Mouse (Mus musculus) NIH3T3 (cell line): Measurements from ENCODE around the gene Plin3.
"Not testable (repeated sequence)": the region's sequence is repeated elsewhere in the genome, so short reads cannot be mapped to it uniquely, and the experiment has no call there.

Experiments used
- DNase-seq: peaks from one replicate; pipeline ENCODE4 v3.0.0-alpha.2; 2012; ENCODE audit warnings: low read depth

The Plin3 gene

GRCm38 (mm10) chr17:56275842-56276480 is 16.7 kb downstream of the Plin3 start:
- peak; percentile 48 for DNase-seq

DNA sequence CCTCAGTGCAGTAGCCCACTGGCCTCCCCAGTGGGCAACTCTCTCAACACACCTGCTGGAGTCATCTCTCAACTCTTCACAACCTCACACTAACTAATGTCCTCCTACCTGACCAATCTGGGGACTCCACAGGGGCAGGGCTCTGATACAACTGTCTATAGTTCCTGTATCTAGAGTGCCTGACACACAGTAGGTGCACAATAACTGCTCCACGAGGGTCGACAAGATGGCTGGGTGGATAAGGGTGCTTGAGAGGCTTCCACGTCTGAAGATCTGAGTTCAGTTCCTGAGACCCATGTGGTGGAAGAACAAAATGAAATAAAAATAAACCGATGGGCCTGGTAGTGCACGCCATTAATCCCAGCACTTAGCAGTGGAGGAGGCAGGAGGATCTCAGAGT is 18.7 kb downstream of the Plin3 start:
- DNase-seq: no peak

DNA sequence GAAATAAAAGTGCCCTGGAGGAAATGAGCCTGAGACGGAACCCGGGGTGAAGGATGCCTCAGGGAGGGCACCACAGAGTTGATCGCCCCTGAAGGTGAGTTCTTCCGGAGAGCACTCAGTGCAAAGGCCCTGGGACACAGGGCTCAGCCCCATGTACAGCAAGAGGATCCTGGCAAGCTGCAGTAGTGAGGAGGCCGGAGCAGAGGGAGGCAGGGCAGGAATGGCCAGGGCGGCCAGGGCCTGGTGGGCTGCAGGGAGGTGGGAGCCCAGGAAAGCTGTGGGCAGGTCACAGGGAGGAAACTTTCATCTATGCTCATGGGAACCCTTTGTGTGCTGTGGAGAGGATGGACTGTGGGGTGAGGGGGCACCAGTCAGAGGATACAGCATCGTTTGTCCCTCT is 19.2 kb downstream of the Plin3 start:
- no peak for DNase-seq

GRCm38 (mm10) chr17:56272644-56273043 is 20.0 kb downstream of the Plin3 start:
- DNase-seq: no peak

DNA sequence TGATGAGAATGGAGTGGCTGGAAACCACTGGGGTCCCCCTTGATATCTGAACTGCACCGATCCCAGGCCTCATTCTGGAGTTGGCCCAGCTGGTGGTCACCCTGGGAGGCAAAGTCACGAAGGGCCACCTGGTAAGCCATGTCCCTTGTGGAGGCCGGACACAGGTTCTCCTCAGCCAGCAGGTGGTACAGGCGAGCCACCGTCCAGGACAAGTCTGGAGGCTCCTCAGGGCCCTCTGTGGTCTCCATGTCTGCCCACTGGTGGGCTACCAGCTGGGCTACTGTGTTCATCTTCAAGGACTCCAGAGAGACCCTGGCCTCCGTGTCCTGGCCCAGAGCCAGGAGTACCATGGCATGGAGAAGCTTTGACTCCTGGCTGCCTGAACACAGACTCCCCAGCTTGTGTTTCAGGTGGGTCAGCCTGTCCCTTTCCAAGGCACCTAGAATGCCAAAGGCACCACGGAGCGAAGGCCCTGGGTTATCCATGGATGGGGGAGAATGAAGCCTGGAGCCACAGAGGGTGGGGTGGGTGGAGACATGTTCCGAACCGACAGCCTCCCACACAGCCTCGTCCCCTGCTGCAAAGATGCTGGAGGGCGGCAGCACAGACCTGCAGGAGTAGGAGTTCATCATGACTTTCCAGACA is 20.9 kb downstream of the Plin3 start:
- DNase-seq: no peak

DNA sequence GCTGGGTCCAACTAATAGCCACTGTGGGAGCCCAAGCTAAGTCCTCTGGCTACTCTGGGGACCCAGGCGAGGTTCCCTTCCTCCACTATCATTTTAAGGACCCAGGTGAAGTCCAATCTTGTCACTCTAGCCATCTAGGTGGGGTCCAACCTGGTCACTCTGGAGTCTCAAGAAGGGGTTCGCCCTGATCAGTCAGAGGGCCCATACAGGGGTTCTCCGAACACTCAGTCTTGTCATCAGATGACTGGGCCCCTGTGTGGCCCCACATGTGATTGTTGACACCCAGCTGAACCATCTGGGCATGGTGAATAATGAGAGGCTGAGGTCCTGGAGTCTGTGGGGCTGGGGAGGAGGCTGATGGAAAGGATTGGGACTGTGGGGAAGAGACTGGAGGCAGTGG is 22.9 kb downstream of the Plin3 start:
- no peak for DNase-seq

DNA sequence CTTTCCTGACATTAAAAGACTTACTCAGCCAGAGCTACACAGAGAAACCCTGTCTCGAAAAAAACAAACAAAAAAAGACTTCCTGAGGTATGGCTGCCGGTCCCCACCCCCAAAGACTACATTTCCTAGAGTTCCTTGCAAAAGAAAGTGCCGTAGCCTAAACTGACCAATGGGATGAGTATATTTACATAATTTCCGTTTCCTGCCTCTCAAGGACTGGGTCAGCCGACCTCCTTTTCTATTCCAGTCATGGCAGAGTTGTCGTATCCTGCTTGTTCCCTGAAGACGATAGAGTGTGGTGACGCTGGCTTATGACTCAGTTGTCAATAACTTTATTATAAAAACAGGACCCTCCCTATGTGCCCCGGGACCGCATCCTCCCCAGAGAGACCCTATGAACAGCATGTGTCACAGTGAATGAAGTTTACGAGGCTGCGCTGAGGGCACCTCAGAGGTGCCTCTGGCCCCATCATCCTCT is 23.5 kb downstream of the Plin3 start:
- peak; percentile 71 for DNase-seq

GRCm38 (mm10) chr17:56266271-56266670 is 26.4 kb downstream of the Plin3 start:
- DNase-seq: peak; percentile 83

GRCm38 (mm10) chr17:56265869-56266268 is 26.8 kb downstream of the Plin3 start:
- DNase-seq: peak; percentile 85

DNA sequence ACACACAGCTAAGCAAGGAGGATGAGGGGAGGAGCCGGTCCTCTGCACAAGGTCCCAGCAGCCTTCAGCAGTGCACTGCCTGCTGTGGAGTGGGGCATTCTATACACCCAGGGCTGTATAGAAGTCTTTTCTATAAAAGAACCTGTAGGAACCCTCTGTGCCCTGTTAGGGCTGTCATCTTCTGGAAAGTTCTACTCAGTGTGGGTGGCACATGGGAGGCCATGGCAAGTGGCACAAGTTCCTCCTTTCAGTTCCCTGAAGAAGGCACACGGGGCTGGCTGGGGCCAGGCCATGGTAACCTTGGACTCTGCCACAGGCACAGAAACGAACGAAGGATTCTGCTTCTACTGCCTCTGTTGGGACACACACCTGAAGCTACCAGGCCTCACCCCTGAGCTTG is 27.7 kb downstream of the Plin3 start:
- no peak for DNase-seq

DNA sequence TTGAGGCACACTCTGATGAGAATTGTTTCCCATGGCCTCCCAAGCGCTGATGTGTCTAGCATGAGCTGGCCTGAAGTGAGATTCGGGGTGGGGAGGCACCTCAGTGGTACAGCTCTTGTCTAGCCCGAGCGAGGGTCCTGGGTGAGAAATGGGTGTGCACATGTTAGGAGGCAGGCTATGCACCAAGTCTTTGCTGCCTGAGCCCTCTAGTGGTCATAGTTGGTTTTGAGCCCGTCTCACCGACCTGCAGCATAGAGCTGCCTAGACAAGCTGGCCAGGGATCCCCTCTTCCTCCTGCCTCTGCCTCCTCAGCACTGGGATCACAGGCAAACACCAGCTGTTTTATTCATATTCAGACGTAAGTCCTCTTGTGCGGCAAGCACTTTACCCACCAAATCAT is 28.7 kb downstream of the Plin3 start:
- peak; percentile 86 for DNase-seq

DNA sequence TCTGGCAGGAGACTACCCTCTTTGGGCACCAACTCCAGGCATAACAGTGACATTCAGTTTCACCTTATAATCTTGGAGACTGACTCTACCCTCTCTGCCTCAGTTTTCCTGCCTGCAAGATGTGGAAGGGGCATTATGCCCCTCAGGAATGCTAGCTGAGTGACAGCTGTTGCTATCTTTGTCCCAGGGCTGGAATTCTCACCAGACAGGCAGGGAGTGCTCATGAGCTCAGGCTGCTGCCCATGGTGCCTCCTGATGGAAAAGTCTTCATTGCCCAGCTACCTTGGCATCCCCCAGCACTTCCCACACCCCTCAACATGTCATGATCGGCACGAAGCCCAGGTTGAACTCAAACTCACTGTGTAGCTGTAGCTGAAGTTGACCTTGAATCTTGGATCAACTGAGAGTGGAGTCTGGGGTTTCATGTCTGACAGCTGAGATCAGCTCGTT is 30.0 kb downstream of the Plin3 start:
- no peak for DNase-seq

DNA sequence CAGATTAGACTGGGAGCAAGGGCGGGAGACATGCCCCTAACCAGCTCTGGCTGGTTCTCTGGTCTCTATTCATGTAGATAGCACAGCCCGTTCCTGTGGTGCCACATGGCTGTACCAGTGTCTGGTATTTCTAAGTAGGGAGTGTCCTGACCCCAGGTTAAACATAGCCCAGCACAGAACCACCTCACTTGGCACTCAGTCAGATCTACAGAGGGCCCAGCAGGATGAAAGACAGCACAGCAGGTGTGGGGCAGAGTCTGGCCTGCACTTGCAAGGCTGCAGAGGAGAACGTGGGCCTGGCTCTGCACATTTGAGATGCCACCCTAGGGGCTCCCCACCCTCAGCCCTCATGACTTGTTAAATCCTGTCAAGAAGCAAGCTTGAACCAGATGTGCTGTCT is 31.5 kb downstream of the Plin3 start:
- DNase-seq: no peak

- DNase-seq: no peak
Observed at GRCm38 (mm10) chr17:56259301-56260037, 33.2 kb downstream of the Plin3 start.

- not testable (repeated sequence) for DNase-seq
Observed at GRCm38 (mm10) chr17:56258812-56259211, 33.9 kb downstream of the Plin3 start.

GRCm38 (mm10) chr17:56258269-56258668 is 34.4 kb downstream of the Plin3 start:
- not testable (repeated sequence) for DNase-seq

- DNase-seq: no peak
Observed at GRCm38 (mm10) chr17:56257181-56257894, 35.3 kb downstream of the Plin3 start.

- DNase-seq: peak; percentile 97
Observed at GRCm38 (mm10) chr17:56256239-56256881, 36.3 kb downstream of the Plin3 start, which contains the start of gene Fem1a. Fem1a (plus strand) TSS chr17:56256810.

GRCm38 (mm10) chr17:56255863-56256238 is 36.8 kb downstream of the Plin3 start:
- DNase-seq: peak; percentile 100

GRCm38 (mm10) chr17:56255429-56255828 is 37.2 kb downstream of the Plin3 start:
- peak; percentile 87 for DNase-seq

- DNase-seq: no peak
Observed at GRCm38 (mm10) chr17:56254695-56255094, 38.0 kb downstream of the Plin3 start.
